Mouse (Mus musculus): Measurements from ENCODE around the gene Chpf. TPM values are rescaled to one million over a fixed set of nuclear protein-coding genes. Genes with fewer than 3 reads are reported as not detected.

The Chpf gene
- polyA plus RNA-seq, 1 experiment from 2014 or later: 25.8 TPM

DNA sequence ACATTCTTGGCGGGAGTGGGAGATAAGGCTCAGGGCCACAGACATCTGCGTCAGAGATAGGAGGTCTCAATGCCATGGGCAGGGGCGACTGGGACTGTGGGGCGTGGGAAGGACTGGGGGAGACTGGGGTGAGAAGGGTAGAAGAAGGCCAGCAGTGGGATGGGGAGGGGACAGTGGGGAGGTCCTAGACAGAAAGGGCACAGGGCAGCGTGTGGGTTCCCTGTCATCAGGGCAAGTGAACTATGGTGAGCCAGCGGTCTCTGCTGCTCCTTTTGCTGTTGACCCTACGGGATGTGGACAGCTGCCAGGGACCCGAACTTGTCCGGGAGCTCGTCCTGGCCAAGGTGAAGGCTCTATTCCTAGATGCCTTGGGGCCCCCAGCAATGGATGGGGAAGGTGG, 27.9 kb upstream of the Chpf start, which contains the start of gene Inha:
Inha (plus strand) TSS at position 72 of the 400 bp plus-strand sequence.
- Histone ChIP-seq H3K27ac (peak within 1 kb of the TSS; percentile 83), H3K4me1 (peaks cover 20% of the 10 kb centered on the region), H3K4me2 (peak within 1 kb of the TSS; percentile 87), H3K36me3 (replicated peaks) (peaks cover 10% of the 10 kb centered on the region), H3K9ac (peak within 1 kb of the TSS; percentile 76), H3K27me3 (peaks cover 29% of the 10 kb centered on the region), H3K9me3 (no peaks in the 10 kb centered on the region), H3K4me3 (replicated peaks) (peak within 1 kb of the TSS; percentile 66)
- WGBS: 76% methylated on average over 10 of the region's 10 CpGs
- ATAC-seq (ENCODE audit: low FRiP score): no peak

DNA sequence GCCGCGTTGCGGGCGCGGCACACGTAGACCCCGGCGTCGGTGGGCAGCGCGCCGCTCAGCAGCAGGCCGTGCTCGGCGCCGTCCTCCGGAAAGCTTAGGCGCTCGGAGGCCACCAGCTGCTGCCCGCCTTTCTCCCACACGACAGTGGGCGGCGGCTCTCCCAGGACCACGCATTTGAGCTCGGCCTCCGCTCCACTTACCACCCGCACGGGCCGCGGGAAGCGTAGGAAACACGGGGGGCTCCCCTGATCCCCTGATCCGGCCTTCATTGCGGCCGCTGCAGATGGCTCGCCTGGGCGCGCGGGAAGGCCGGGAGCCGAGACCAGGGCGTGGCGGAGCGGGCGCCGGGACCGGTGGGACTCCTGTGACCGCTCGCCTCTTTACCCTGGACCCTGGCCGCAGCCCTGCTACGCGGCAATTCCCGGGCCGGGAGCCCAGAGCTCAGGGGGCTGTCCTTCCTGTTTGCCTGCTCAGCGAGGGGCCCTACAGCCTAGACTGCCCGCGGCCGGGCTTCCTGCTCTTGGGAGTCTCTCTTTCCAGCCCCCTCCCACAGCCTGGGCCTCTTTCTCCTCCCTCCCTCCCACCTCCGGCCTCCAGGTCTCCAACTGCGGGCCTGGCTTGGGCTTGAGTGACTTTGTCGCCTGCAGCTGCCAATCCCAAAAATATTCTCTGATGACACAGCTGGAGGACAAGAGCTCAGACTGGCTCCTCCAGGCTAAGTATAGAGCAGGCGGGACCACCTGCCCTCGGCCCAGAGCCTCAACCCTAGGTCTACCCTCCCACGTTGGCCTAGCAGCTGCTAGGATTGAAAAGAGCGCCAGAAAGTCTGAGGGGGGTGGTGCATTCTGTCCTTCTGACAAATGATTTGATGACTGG, 27.1 kb upstream of the Chpf start, which contains the start of gene Obsl1:
Obsl1 (minus strand) TSS at position 497 of the 876 bp plus-strand sequence.
- peak within 1 kb of the TSS; percentile 87 for H3K4me2 ChIP-seq
- peak; percentile 77 for ATAC-seq (ENCODE audit: low FRiP score)
- H3K4me3 ChIP-seq (replicated peaks): peak within 1 kb of the TSS; percentile 66
- peaks cover 29% of the 10 kb centered on the region for H3K27me3 ChIP-seq
- no peaks in the 10 kb centered on the region for H3K9me3 ChIP-seq
- peaks cover 20% of the 10 kb centered on the region for H3K4me1 ChIP-seq
- WGBS: under 1% methylated on average over 65 of the region's 65 CpGs
- H3K27ac ChIP-seq: peak within 1 kb of the TSS; percentile 83
- peak within 1 kb of the TSS; percentile 76 for H3K9ac ChIP-seq
- peaks cover 18% of the 10 kb centered on the region for H3K36me3 ChIP-seq (replicated peaks)

DNA sequence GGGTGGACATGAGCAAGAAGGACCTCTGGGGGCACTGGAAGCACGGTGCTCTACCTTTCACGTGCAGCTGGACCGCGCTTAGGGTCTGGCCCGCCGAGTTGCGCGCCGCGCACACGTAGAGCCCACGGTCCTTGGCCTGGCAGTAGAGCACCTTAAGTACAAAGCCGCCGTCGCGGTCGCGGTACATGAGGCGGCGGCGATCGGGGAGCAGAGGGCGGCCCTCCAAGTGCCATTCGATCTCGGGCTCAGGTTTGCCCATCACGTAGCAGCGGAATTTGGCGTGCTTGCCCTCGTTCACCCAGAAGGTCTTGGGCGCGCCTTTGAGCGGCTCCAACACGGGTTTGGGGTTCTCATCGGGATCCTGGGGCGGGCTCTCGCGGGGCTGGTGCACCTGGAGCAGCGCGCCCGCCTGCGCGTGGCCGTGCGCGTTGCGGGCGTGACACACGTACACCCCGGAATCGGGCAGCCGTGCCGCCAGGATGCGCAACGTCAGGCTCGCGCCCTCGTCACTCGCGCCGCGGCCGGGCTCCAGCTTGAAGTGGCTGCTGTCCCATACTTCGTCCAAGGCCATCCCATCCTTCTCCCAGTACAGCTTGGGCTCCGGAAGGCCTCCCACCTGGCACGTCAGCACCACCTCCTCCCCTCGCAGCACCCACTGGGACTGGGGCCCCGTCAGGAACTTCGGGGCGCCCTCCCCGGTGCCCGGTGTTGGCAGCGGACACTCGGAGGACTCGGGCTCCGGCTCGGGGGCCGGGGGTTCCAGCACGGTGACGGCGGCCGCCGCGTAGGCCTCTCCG, 26.2 kb upstream of the Chpf start:
- ATAC-seq (ENCODE audit: low FRiP score): peak; percentile 70
- H3K9ac ChIP-seq: peak overlapping the region; percentile 76
- peak overlapping the region; percentile 87 for H3K4me2 ChIP-seq
- peaks cover 20% of the 10 kb centered on the region for H3K4me1 ChIP-seq
- no peaks in the 10 kb centered on the region for H3K9me3 ChIP-seq
- under 1% methylated on average over 77 of the region's 84 CpGs for WGBS
- H3K36me3 ChIP-seq (replicated peaks): peaks cover 26% of the 10 kb centered on the region
- H3K27ac ChIP-seq: peak overlapping the region; percentile 83
- H3K4me3 ChIP-seq (replicated peaks): peak overlapping the region; percentile 66
- peaks cover 29% of the 10 kb centered on the region for H3K27me3 ChIP-seq

DNA sequence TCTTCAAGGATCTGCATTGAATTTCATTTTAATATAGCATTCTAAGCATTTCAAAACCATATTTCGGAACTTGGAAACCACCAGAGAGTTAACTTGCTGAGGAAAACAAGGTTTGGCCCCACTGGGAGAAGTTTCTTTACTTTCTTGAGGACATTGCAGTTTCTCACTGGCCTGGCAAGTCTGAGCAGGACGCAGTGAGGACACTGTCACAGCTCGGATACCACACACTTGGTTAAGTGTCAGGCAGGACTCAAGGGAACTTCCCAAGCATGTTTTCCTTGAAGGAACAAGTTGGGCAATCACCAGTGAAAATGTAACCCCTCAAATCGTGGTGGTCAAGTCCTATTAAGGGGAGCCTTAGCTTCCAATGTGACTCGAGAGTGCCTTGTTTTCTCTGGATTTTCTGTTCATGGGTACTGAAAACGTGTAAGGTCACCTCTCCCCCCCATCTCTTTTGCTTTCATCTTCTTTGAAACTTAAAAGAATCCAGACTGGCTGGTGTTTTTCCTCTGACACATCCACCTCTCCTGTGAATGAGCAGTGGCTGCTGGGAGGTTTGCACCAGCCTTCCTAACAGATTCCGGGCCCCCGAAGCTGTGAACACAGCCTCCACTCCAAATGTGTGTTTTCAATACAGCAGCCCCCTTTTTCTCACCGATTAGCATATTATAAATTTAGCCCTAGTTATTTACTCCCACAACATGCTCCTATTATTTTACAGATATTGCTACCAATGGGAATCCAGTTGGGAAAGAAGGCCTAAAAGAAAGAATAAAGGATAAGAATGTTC, 25.3 kb upstream of the Chpf start:
- H3K4me1 ChIP-seq: peaks cover 20% of the 10 kb centered on the region
- H3K4me3 ChIP-seq (replicated peaks): peak overlapping the region; percentile 66
- whole genome bisulfite sequencing: 65% methylated on average over 9 of the region's 9 CpGs
- no peak for ATAC-seq (ENCODE audit: low FRiP score)
- H3K9ac ChIP-seq: peak overlapping the region; percentile 76
- H3K4me2 ChIP-seq: peak overlapping the region; percentile 87
- H3K36me3 ChIP-seq (replicated peaks): peaks cover 34% of the 10 kb centered on the region
- peaks cover 21% of the 10 kb centered on the region for H3K27me3 ChIP-seq
- no peaks in the 10 kb centered on the region for H3K9me3 ChIP-seq
- H3K27ac ChIP-seq: no peak overlapping the region

DNA sequence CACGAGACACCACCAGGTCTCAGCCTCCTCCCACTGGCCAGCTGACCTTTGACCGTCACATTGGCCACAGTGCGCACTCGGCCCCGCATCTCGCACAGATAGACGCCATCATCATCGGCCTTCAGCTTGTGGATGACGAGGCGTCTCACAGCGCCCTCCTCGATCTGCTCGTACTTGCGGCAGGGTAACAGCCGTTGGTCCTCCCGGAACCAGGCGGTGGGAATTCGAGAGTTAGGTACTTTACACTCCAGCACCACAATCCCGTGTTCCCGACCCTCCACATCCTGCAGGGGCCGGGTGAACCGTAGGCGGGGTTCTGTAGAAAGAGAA, 24.5 kb upstream of the Chpf start:
- Histone ChIP-seq H3K36me3 (replicated peaks) (peaks cover 40% of the 10 kb centered on the region), H3K27me3 (peaks cover 17% of the 10 kb centered on the region), H3K27ac (no peak overlapping the region), H3K4me3 (replicated peaks) (no peak overlapping the region), H3K9me3 (no peaks in the 10 kb centered on the region), H3K9ac (no peak overlapping the region), H3K4me1 (peaks cover 20% of the 10 kb centered on the region), H3K4me2 (no peak overlapping the region)
- WGBS: 76% methylated on average over 23 of the region's 23 CpGs
- no peak for ATAC-seq (ENCODE audit: low FRiP score)

DNA sequence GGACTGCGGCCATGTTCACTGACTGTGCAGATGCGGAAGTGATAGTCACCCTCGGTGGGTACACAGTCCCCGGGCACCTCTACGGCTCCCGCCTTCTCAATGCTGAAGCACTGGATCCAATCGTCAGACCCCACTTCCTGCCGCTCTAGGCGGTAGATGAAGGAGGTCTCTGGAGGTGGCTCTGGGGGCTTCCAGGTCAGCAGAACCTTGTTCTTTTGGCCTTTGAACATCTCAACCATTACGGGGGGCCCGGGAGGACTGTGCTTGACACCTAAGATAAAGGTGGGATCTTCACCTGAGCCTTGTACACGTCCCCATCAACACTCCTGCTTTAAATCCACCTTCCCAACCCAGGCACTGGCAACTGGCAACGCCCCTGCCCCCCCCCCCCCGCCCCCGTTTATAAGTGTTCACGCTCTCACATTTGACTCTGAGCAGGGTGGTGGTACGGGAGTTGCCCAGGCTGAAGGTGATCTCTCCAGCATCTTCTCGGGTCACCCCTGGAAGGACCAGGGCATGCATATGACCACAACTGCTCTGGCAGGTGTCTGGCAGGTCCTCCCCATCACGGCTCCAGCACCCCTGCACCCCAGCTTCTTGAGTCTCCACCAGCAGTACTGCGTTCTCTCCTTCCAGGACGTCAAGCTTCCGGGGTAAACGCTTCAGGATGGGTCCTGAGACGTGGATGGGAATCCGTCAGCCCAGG, 24.0 kb upstream of the Chpf start:
- Histone ChIP-seq H3K4me3 (replicated peaks) (no peak overlapping the region), H3K27me3 (peaks cover 17% of the 10 kb centered on the region), H3K27ac (no peak overlapping the region), H3K4me1 (peaks cover 20% of the 10 kb centered on the region), H3K36me3 (replicated peaks) (peaks cover 44% of the 10 kb centered on the region), H3K9ac (no peak overlapping the region), H3K4me2 (no peak overlapping the region), H3K9me3 (no peaks in the 10 kb centered on the region)
- 91% methylated on average over 25 of the region's 25 CpGs for WGBS
- no peak for ATAC-seq (ENCODE audit: low FRiP score)

DNA sequence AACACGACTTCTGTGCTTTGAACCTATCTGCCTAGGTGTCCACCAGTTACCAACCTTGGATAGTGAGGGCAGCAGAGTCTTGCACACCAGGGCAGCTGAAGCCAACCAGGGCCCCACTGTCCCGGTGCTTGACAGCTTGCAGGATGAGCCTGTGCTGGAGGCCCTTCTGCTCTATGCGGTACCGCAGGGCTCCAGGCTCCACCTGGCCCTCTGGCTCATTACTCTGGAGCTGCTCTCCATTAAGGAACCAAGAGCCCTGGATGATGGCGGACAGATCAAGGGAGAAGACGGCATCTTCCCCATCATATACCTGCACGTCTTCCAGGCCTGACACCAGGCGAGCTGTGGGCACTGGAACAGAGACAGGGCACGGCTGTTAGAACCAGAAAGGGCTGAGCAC, 22.8 kb upstream of the Chpf start:
- H3K27ac ChIP-seq: no peak overlapping the region
- no peak overlapping the region for H3K4me3 ChIP-seq (replicated peaks)
- H3K27me3 ChIP-seq: peaks cover 8% of the 10 kb centered on the region
- peaks cover 55% of the 10 kb centered on the region for H3K36me3 ChIP-seq (replicated peaks)
- H3K9ac ChIP-seq: no peak overlapping the region
- H3K9me3 ChIP-seq: no peaks in the 10 kb centered on the region
- peaks cover 17% of the 10 kb centered on the region for H3K4me1 ChIP-seq
- 91% methylated on average over 9 of the region's 9 CpGs for whole genome bisulfite sequencing
- H3K4me2 ChIP-seq: no peak overlapping the region
- ATAC-seq (ENCODE audit: low FRiP score): no peak

DNA sequence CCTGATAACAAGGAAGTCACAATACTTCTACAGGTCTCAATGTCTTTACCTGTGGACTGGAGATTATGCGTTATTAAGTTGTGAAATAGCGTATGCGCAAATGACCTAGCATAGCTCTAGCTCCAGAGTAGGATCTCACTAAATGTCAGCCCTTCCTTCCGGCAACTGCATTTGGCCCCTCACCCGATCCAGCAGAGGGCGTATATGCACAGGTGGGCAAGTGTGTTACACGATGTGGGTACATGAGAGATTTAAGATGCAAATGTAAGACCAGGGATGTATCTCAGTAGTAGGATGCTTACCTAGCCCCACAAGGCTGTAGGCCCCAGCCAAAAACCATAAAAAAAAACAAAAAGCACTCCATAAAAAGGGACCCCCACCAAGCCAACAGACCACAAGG, 20.3 kb upstream of the Chpf start:
- ATAC-seq (ENCODE audit: low FRiP score): no peak
- Histone ChIP-seq H3K4me3 (replicated peaks) (no peak overlapping the region), H3K4me1 (peaks cover 3% of the 10 kb centered on the region; the same call in 1 of the 2 replicates), H3K4me2 (no peak overlapping the region), H3K9ac (no peak overlapping the region), H3K9me3 (no peaks in the 10 kb centered on the region), H3K36me3 (replicated peaks) (peaks cover 62% of the 10 kb centered on the region), H3K27me3 (peaks cover 14% of the 10 kb centered on the region; the same call in 1 of the 2 replicates), H3K27ac (no peak overlapping the region)
- 85% methylated on average over 7 of the region's 7 CpGs for WGBS

DNA sequence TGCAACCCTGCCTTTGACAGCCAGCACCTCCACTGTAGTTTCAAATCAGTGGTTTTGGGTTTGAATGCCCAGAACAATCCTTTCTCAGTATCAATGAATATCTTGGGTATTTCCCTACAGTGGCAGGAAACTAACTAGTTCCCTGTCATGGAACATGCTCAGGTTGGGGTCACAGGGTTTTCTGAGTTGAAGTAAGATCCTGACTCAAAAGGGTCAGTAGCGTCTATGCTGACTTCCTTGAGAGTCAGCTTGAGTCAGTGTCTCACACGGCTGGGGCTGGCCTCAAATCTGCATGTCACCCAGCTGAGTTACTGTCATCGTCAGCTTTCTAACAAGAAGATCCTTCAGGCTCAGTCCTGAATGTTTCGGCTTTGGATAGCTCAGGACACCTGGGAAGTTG, 19.8 kb upstream of the Chpf start:
- no peak for ATAC-seq (ENCODE audit: low FRiP score)
- no peak overlapping the region for H3K27ac ChIP-seq
- 94% methylated on average over 4 of the region's 4 CpGs for WGBS
- H3K27me3 ChIP-seq: peaks cover 11% of the 10 kb centered on the region; the same call in 1 of the 2 replicates
- H3K4me2 ChIP-seq: no peak overlapping the region
- H3K9me3 ChIP-seq: no peaks in the 10 kb centered on the region
- H3K9ac ChIP-seq: no peak overlapping the region
- no peak overlapping the region for H3K4me3 ChIP-seq (replicated peaks)
- no peaks in the 10 kb centered on the region for H3K4me1 ChIP-seq
- peaks cover 62% of the 10 kb centered on the region for H3K36me3 ChIP-seq (replicated peaks)

DNA sequence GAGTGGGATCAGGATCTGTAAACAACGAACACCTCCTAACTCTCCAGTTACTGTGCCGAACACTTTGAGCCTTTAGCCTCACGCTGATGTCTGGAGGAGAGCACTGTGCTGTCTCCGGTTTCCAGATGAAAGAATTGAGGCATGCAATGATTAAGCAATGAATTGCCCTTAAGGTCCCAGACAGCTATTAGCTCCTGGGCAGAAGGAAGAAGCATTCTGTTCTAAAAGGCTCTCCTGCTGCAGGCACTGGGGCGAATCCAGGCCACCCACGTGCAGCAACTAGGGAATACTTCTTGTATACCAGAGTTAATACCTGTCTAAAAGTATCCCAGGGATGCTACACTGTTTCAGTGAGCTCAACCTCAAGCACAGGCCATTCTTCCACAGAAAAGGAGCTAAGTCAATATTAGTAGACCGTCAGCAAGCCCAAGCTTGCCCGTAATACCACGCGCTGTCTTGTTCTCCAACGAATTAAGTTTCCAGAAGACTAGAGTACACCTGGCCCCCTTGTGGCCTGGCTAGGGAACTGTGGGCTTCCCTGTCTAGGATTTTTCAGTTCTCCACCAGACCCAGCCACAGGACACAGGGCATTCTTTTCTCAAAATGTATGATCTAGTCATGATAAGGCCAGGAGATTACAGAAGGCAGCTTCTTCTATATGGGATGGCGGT, 15.9 kb upstream of the Chpf start:
- no peak overlapping the region for H3K27ac ChIP-seq
- H3K4me2 ChIP-seq: no peak overlapping the region
- H3K9me3 ChIP-seq: no peaks in the 10 kb centered on the region
- no peak for ATAC-seq (ENCODE audit: low FRiP score)
- H3K4me3 ChIP-seq (replicated peaks): no peak overlapping the region
- WGBS: 37% methylated on average over 12 of the region's 12 CpGs
- no peaks in the 10 kb centered on the region for H3K4me1 ChIP-seq
- peaks cover 34% of the 10 kb centered on the region for H3K27me3 ChIP-seq
- peaks cover 47% of the 10 kb centered on the region for H3K36me3 ChIP-seq (replicated peaks)
- no peak overlapping the region for H3K9ac ChIP-seq

DNA sequence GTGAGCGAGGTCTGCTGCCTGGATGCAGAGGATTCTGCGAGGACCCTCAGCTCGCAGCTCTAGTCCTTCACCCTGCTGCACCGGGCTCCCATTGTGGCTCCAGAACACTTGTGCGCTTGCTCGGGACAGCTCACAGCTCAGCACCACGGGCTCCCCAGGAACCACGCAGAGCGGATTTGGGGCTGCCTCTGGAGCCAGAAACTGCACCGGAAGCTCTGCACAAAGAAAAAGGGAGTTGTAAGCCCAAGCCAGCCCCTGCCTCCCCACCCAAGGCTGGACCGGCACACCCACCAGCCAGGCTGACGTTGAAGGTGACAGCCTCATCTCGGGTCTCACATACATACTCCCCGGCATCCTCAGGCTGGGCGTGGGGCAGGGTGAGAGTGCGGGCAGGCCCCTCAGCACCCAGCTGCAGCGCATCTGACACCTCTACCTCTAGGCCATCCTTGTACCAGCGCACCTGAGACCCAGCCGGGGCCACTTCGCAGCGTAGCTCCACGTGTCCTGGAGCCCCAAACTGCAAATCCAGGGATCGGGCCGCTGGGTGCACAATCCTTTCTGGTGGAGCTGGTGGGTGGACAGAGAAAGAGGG, 13.6 kb upstream of the Chpf start:
- Histone ChIP-seq H3K9me3 (no peaks in the 10 kb centered on the region), H3K36me3 (replicated peaks) (peaks cover 28% of the 10 kb centered on the region), H3K27me3 (peaks cover 53% of the 10 kb centered on the region), H3K4me1 (peaks cover 8% of the 10 kb centered on the region), H3K4me2 (no peak overlapping the region), H3K4me3 (replicated peaks) (no peak overlapping the region), H3K27ac (no peak overlapping the region), H3K9ac (no peak overlapping the region)
- ATAC-seq (ENCODE audit: low FRiP score): no peak
- WGBS: 29% methylated on average over 24 of the region's 24 CpGs

Data from forebrain, embryonic 12.5 days (tissue).